Mouse (Mus musculus): ENCODE results near the gene Ifna6. TPM values are rescaled to one million over a fixed set of nuclear protein-coding genes. Genes with fewer than 3 reads are reported as not detected.

Gene Ifna6
- total and polyA plus RNA-seq, 2 experiments: not detected

DNA sequence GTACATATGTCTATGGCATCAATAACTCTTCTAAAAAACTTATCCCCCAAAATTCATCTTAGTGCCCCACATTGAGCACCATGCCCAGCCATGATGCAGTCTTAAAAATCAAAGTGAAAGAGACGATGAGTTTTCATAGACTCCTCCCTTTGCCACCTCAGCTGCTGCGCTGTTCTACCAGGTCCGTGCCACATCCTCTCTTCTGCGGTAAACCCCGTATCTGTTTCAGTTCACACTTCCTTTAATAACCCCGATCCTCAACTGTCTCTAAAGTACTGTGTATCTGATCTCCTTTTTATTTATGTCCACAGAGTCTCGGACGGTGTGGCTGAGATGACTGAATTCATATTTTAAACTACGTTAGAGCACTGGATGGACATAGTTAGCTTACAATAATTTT is 37.4 kb downstream of the Ifna6 start:
- H3K4me3 ChIP-seq (ENCODE audit: insufficient read depth, low read depth, low read length): no peak overlapping the region

DNA sequence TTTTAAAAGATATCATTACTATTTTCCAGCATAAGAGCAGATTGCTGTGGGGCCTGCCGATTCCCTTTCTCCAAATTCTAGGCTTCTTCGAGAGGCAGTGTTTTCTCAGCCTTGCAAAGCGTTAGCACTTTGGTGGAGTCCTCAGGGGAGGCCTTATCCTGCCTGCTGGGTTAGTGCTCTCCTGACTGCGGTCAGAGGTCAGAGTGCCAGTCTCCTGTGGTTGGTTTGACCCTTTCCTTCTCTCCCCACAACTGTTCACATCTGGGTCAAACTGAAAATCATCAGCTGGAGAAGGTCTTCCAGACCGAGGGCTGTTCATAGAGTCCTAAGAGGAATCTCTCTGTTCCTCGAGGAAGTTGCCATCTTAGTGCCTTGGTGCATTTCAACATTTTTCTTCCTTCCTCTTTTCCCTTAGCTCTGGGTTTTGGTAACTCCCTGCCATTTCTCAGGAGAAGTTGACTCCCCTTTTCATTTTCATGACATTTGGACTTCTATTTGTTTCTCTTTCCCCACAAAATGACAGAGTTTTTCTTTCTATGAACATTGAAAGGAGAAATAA is 37.9 kb downstream of the Ifna6 start:
- peak; percentile 30 for DNase-seq (ENCODE audit: extremely low read depth, low read depth, low spot score)
- WGBS: 61% methylated on average over 6 of the region's 6 CpGs
- H3K4me1 ChIP-seq (ENCODE audit: control insufficient read depth, insufficient read depth, low read length): no peaks in the 10 kb centered on the region
- H3K36me3 ChIP-seq (ENCODE audit: control insufficient read depth, insufficient read depth, low read length): no peaks in the 10 kb centered on the region
- H3K4me3 ChIP-seq (ENCODE audit: insufficient read depth, low read depth, low read length): no peak overlapping the region
- no peak overlapping the region for H3K9ac ChIP-seq (ENCODE audit: low read depth, low read length)
- peaks cover 3% of the 10 kb centered on the region; the same call in 1 of the 2 replicates for H3K27me3 ChIP-seq (ENCODE audit: control insufficient read depth, insufficient read depth, low read length)
- TF ChIP-seq POLR2A (IDR thresholded peaks at IDR 0.05; ENCODE audit: extremely low read depth, insufficient read depth, low read length) (no peak), CTCF (IDR thresholded peaks at IDR 0.05; ENCODE audit: low read depth, low read length) (no peak)
- H3K27ac ChIP-seq (replicated peaks; ENCODE audit: insufficient read depth, low read depth, low read length): no peak overlapping the region
- H3K79me2 ChIP-seq (ENCODE audit: control insufficient read depth, insufficient read depth, low read length): no peaks in the 10 kb centered on the region

More for the DNA sequence above, 37.4 kb downstream of the Ifna6 start:
- Histone ChIP-seq H3K4me1 (ENCODE audit: control insufficient read depth, insufficient read depth, low read length) (no peaks in the 10 kb centered on the region), H3K79me2 (ENCODE audit: control insufficient read depth, insufficient read depth, low read length) (no peaks in the 10 kb centered on the region), H3K27me3 (ENCODE audit: control insufficient read depth, insufficient read depth, low read length) (peaks cover 3% of the 10 kb centered on the region; the same call in 1 of the 2 replicates), H3K27ac (replicated peaks; ENCODE audit: insufficient read depth, low read depth, low read length) (no peak overlapping the region), H3K9ac (ENCODE audit: low read depth, low read length) (no peak overlapping the region), H3K36me3 (ENCODE audit: control insufficient read depth, insufficient read depth, low read length) (no peaks in the 10 kb centered on the region)
- TF ChIP-seq CTCF (IDR thresholded peaks at IDR 0.05; ENCODE audit: low read depth, low read length): no peak
- no peak for TF ChIP-seq POLR2A (IDR thresholded peaks at IDR 0.05; ENCODE audit: extremely low read depth, insufficient read depth, low read length)
- 68% methylated on average over 9 of the region's 9 CpGs for WGBS
- DNase-seq (ENCODE audit: extremely low read depth, low read depth, low spot score): peak; percentile 8

DNA sequence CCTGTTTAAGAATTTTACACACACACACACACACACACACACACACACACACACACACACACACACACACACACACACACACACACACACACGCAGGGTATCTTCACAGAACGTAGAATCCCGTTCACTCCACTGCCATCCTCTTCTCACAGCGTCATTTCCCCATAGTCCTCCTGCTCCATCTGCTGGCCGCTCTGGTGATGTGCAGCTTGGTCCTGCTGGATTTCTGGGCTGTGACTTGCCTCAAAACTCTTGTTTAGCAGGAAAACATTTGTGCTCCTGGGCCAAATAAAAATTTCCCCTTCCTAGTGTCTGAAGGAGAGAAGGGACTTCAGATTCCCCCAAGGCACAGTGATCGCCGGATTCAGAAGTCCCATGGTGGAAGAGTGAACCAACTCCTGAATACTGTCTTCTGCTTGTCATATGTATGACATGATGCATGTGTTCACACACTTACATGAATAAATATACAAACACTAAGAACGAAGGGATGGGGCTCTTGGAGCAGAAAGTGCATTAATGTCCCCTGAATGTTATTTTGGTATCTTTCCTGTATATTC is 40.2 kb downstream of the Ifna6 start:
- Histone ChIP-seq H3K36me3 (ENCODE audit: control insufficient read depth, insufficient read depth, low read length) (no peaks in the 10 kb centered on the region), H3K27ac (replicated peaks; ENCODE audit: insufficient read depth, low read depth, low read length) (no peak overlapping the region), H3K4me3 (ENCODE audit: insufficient read depth, low read depth, low read length) (peak overlapping the region; percentile 55), H3K27me3 (ENCODE audit: control insufficient read depth, insufficient read depth, low read length) (peaks cover 3% of the 10 kb centered on the region; the same call in 1 of the 2 replicates), H3K79me2 (ENCODE audit: control insufficient read depth, insufficient read depth, low read length) (no peaks in the 10 kb centered on the region), H3K9ac (ENCODE audit: low read depth, low read length) (no peak overlapping the region), H3K4me1 (ENCODE audit: control insufficient read depth, insufficient read depth, low read length) (no peaks in the 10 kb centered on the region)
- peak; percentile 54 for DNase-seq (ENCODE audit: extremely low read depth, low read depth, low spot score)
- peak; percentile 99 for TF ChIP-seq CTCF (IDR thresholded peaks at IDR 0.05; ENCODE audit: low read depth, low read length)
- TF ChIP-seq POLR2A (IDR thresholded peaks at IDR 0.05; ENCODE audit: extremely low read depth, insufficient read depth, low read length): no peak
- under 1% methylated on average over 8 of the region's 8 CpGs for WGBS

DNA sequence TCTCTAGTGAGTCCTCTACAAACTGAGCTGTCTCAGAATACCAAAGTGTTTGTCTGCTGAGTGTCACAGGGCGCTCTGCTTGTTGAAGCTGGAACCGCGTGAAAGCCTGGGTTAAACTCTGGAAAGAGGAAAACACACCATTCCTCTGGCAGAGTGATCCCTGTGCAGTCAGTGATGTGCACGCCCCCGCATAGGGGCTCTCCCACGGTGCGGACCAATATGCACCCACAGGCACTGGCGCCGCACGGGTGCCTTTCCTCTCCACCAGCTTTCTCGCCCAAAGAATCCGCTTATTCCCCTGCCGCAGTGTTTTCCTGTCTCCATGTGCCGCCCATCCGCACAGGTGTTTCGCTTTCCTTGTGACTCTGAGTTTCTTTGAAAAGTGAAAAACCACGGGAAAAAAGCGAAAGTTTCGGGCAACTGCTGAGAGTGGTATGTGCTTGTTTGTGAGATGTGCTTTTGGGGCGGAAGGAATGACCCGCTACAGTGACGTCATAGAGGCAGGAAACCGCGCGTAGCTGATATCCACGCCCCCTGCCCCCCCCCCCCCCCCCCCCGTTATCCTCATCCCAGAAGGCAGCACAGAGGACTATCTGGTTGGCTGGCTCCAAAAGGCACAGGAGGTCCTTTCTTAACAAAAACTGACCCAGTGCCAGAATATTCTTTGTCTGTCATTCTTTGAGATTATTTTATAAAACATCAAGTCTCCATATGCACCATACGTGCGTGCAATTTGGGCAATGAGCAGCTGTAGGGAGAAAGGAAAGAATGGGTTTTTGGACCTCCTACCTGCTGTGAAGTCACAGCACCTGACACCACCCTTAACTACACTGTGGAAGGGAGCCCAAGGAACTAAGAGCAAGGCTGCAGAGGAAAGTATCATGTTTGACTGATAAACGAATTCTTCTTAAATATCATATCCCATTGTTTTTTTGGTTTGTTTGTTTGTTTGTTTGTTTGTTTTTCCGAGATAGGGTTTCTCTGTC is 41.0 kb downstream of the Ifna6 start:
- 10% methylated on average over 31 of the region's 31 CpGs for WGBS
- peak; percentile 21 for DNase-seq (ENCODE audit: extremely low read depth, low read depth, low spot score)
- Histone ChIP-seq H3K79me2 (ENCODE audit: control insufficient read depth, insufficient read depth, low read length) (no peaks in the 10 kb centered on the region), H3K4me3 (ENCODE audit: insufficient read depth, low read depth, low read length) (peak overlapping the region; percentile 55), H3K36me3 (ENCODE audit: control insufficient read depth, insufficient read depth, low read length) (no peaks in the 10 kb centered on the region), H3K4me1 (ENCODE audit: control insufficient read depth, insufficient read depth, low read length) (no peaks in the 10 kb centered on the region), H3K27ac (replicated peaks; ENCODE audit: insufficient read depth, low read depth, low read length) (no peak overlapping the region), H3K27me3 (ENCODE audit: control insufficient read depth, insufficient read depth, low read length) (peaks cover 1% of the 10 kb centered on the region; the same call in 1 of the 2 replicates), H3K9ac (ENCODE audit: low read depth, low read length) (peak overlapping the region; percentile 42)
- TF ChIP-seq CTCF (IDR thresholded peaks at IDR 0.05; ENCODE audit: low read depth, low read length): no peak
- no peak for TF ChIP-seq POLR2A (IDR thresholded peaks at IDR 0.05; ENCODE audit: extremely low read depth, insufficient read depth, low read length)

DNA sequence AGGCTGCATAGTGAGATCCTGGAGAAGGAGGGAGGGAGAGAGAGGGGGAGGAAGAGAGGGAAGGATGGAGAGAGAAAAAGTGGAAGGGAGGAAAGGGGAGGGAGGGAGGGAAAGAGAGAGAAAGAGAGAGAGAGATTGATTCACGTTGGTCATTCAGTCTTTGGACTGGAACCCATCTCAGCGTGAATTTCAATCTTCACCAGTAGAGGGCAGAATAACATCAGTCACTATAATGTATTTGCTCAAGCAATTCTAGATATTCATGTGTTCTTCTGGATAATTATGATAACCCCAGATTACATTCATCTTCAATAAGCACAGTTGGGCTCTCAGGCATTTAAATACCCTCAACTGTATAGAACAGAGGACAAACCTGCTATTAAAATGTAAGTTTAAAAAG is 45.5 kb downstream of the Ifna6 start:
- TF ChIP-seq POLR2A (IDR thresholded peaks at IDR 0.05; ENCODE audit: extremely low read depth, insufficient read depth, low read length): no peak
- peak; percentile 29; the same call in 1 of the 2 replicates for TF ChIP-seq CTCF (IDR thresholded peaks at IDR 0.05; ENCODE audit: low read depth, low read length)
- Histone ChIP-seq H3K27ac (replicated peaks; ENCODE audit: insufficient read depth, low read depth, low read length) (no peak overlapping the region), H3K4me1 (ENCODE audit: control insufficient read depth, insufficient read depth, low read length) (no peaks in the 10 kb centered on the region), H3K79me2 (ENCODE audit: control insufficient read depth, insufficient read depth, low read length) (no peaks in the 10 kb centered on the region), H3K4me3 (ENCODE audit: insufficient read depth, low read depth, low read length) (no peak overlapping the region), H3K36me3 (ENCODE audit: control insufficient read depth, insufficient read depth, low read length) (no peaks in the 10 kb centered on the region), H3K27me3 (ENCODE audit: control insufficient read depth, insufficient read depth, low read length) (no peaks in the 10 kb centered on the region), H3K9ac (ENCODE audit: low read depth, low read length) (no peak overlapping the region)
- 0% methylated on average over 2 of the region's 2 CpGs for whole genome bisulfite sequencing
- peak; percentile 58 for DNase-seq (ENCODE audit: extremely low read depth, low read depth, low spot score)
